Mouse (Mus musculus) CH12.LX (cell line): ENCODE data around the gene Prdm8. TPM values are rescaled to one million over a fixed set of nuclear protein-coding genes. Genes with fewer than 3 reads are reported as not detected.

Experiments
- polyA plus RNA-seq: library from polyadenylated mRNA; unstranded; fragments of >175 nt; gene quantifications from 2 replicates; pipeline ENCODE4 v1.2.1, GENCODE M21; 2012; ENCODE audit warnings: low read depth; ENCODE audit not compliant: insufficient read length
- total RNA-seq, 2 experiments: library from RNA; depleted of rRNA; stranded (reverse); fragments of 300-350 nt in 1 of 2; fragments of >200 nt in 1 of 2; gene quantifications; 2 replicates each; pipeline ENCODE4 v1.2.3; 2012 to 2014

The Prdm8 gene
- total and polyA plus RNA-seq, 3 experiments, result 0.04 to 0.08 (median 0.06) TPM

Other genes with a start within 250 kb of the Prdm8 start
- gene Antxr2, start 136.2 kb upstream of the Prdm8 start, total RNA-seq (2012; rRNA removed), result 3.6 and 4.8 TPM in 2 replicates
- gene Antxr2, start 136.2 kb upstream of the Prdm8 start, total RNA-seq (2014; rRNA removed), result 3.9 and 4.5 TPM in 2 replicates
- gene Antxr2, start 136.2 kb upstream of the Prdm8 start, polyA plus RNA-seq, result 4.0 and 6.4 TPM in 2 replicates
- gene Fgf5, start 87.0 kb downstream of the Prdm8 start, total RNA-seq (2012; rRNA removed), result 0.04 and 0.08 TPM in 2 replicates
- gene Fgf5, start 87.0 kb downstream of the Prdm8 start, total RNA-seq (2014; rRNA removed), result 0.55 and 0.57 TPM in 2 replicates
- gene Fgf5, start 87.0 kb downstream of the Prdm8 start, polyA plus RNA-seq, result 0.27 and 0.55 TPM in 2 replicates
- gene Cfap299, start 162.1 kb downstream of the Prdm8 start, total RNA-seq (2012; rRNA removed), result not detected in 2 replicates
- not detected in 2 replicates for gene Cfap299, start 162.1 kb downstream of the Prdm8 start, total RNA-seq (2014; rRNA removed)
- not detected in 2 replicates for gene Cfap299, start 162.1 kb downstream of the Prdm8 start, polyA plus RNA-seq